Mouse (Mus musculus): ENCODE results near the gene Itga5. TPM values are rescaled to one million over a fixed set of nuclear protein-coding genes. Genes with fewer than 3 reads are reported as not detected.
A peak's percentile ranks its signal among the peaks of the same experiment; 100 is the strongest.

The Itga5 gene
- total RNA-seq, 2 experiments from 2014 or later = 65.8 to 68.1 TPM

DNA sequence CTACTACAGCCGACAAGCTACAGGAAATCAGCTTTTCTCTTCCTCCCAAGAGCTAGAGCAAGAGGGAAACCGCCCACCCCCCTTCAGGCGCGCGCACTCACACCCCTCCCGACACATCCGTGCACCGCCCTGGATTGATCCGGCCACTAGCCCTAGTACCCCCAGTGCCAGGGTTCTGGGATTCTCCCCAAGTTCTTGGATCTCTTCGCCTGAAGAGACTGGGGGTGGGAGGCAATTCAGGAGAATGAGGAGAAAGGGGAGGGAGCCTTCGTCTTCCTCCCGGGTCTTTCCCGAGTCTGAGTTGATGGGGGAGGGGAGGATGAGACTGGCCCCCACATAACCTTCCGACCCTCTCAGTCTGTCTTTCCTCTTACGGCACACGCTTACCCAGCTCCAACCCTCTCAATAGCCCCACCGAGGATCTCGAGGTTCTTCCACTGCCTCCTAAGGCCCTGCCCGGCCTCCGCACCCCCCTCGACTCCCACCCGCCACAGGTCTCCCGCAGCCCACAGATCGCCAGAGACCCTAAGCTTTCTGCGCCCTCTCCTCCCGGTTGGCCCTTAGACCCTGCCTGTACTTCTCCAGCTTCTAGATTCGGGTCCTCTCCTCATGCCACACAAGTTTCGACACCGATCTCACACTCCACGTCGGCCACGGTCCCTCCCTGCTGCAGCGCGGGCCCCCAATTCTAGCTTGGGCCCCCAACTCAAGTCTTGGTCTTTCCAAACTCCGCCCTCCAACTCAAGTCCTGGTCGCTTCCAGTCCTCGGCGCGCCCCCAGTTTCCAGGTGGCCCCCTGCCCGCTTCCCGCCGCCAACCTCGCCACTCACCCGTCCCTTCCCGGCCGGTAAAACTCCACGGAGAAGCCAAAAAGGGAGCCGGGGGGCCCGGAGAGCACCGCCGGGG is 840 bp downstream of the Itga5 start:
- DNase-seq (ENCODE audit: low spot score in 2 of 2) = peak in 1 of 2 experiments; percentile 62

DNA sequence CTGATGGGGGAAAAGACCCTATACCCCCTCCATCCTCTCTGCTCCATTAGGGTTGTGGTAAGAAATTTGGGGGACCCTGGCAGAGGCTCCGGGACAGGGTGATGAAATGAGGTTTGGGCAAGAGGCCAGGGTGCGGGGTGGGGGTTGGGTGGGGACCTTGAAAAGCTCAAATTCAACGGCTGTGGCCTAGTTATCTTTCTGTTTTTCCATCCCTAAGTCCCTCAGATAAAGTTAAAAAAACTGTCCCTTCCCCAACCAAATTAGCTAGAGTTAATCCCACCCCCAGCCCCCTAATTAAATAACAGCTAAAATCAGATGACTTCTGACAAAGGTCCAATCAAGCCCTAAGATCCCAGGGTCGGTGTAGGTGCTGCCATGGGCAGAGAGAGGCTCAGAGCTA is 1.8 kb downstream of the Itga5 start:
- no peak for DNase-seq (ENCODE audit: low spot score in 2 of 2)

DNA sequence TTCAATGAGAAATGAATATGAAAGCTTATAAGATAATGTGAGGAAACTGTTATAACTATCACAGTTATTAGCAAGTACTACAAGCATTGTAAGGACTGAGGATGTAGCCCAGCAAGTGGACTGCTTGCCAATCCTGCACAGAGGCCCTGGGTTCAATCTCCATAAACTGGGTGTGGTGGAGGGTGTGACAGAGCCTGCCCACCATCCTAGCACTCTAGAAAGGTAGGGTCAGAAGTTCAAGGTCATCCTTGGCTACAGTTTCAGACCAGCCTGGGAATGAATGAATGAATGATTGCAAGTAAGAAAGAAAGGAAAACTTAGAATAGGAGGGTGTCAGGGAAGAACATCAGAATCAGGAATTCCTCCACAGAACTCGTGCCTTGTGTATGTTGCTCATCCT is 2.8 kb downstream of the Itga5 start:
- DNase-seq (ENCODE audit: low spot score in 2 of 2) = no peak

GRCm38 (mm10) chr15:103362950-103363349 is 3.6 kb downstream of the Itga5 start:
- no peak for DNase-seq (ENCODE audit: low spot score in 2 of 2)

DNA sequence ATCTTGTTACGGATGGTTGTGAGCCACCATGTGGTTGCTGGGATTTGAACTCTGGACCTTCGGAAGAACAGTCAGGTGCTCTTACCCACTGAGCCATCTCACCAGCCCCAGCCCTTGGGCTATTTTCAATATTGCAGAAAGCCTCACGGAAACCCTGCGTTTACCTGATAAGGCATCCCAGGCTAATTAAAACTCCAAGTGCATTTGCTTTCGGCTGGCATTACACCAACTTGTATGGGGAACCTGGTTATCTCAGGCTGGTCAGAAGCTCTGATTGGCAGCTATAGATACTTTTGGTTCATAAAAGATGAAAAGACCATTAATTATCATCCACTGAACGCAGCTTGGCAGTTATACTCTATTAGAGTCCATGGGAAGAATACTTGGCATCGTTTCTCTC is 4.2 kb downstream of the Itga5 start:
- no peak for DNase-seq (ENCODE audit: low spot score in 2 of 2)

GRCm38 (mm10) chr15:103361269-103361668 is 5.3 kb downstream of the Itga5 start:
- DNase-seq (ENCODE audit: low spot score in 2 of 2) = no peak

- DNase-seq (ENCODE audit: low spot score in 2 of 2) = peak in 1 of 2 experiments; percentile 48
Observed at GRCm38 (mm10) chr15:103359869-103360602, 6.5 kb downstream of the Itga5 start.

GRCm38 (mm10) chr15:103359122-103359510 is 7.4 kb downstream of the Itga5 start:
- no peak for DNase-seq (ENCODE audit: low spot score in 2 of 2)

- DNase-seq (ENCODE audit: low spot score in 2 of 2) = no peak
Observed at GRCm38 (mm10) chr15:103358278-103359121, 8.1 kb downstream of the Itga5 start.

DNA sequence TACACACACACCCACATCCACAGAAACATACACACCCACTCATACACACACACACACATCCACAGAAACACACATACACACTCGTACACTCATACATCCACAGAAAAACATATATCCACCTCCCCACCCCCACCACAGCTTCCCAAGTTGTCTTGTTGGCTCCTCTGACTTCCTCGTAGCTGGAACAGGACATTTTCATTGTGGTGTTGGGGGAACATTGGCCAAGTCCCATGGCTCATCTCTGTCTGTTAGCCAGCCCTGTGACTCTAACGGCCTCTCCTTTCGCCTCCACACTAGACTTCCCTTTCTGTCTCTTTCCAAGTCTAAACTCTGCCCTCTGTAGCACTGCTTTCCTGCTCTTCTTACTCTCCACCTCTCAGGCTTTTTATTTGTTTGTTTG is 8.7 kb downstream of the Itga5 start:
- DNase-seq (ENCODE audit: low spot score in 2 of 2) = no peak

- no peak for DNase-seq (ENCODE audit: low spot score in 2 of 2)
Observed at GRCm38 (mm10) chr15:103356130-103356529, 10.4 kb downstream of the Itga5 start.

DNA sequence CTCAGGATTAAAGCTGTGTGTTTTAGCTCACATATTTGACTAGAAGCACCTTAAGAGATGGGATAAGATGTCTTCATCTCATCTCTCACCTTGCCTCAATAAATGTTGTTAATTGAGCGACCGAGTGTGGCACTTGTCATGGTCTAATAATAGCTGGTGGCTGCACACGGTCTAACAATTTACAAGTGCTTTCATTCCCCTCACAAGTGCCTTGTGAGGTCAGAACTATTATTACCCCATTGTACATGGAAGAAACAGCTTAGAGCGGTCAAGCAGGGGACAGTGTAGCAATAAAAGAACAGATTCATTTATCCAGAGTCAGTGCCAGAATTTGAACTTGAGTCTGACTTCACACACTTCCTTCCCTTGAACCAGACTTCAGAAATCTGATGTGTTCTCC is 11.1 kb downstream of the Itga5 start:
- DNase-seq (ENCODE audit: low spot score in 2 of 2) = no peak

DNA sequence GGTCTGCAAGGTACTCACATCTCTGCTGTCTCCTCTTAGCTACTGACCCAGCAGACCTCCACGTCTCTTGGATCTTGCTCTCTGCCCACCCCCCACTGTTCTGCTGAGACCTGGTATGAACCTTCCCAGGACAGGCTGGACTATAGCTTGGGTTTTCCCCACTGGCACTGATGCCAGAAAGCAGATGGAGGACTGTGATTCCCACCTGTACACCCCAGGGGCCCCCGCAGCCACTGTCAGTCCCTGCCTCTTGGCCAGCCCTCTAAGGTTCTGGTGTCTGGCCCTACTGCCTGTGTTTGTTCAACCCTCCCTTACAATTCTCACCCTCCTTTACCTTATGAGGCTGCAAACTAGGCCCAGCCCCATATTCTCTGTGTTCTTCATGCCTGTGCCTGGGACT is 11.9 kb downstream of the Itga5 start:
- no peak for DNase-seq (ENCODE audit: low spot score in 2 of 2)

DNA sequence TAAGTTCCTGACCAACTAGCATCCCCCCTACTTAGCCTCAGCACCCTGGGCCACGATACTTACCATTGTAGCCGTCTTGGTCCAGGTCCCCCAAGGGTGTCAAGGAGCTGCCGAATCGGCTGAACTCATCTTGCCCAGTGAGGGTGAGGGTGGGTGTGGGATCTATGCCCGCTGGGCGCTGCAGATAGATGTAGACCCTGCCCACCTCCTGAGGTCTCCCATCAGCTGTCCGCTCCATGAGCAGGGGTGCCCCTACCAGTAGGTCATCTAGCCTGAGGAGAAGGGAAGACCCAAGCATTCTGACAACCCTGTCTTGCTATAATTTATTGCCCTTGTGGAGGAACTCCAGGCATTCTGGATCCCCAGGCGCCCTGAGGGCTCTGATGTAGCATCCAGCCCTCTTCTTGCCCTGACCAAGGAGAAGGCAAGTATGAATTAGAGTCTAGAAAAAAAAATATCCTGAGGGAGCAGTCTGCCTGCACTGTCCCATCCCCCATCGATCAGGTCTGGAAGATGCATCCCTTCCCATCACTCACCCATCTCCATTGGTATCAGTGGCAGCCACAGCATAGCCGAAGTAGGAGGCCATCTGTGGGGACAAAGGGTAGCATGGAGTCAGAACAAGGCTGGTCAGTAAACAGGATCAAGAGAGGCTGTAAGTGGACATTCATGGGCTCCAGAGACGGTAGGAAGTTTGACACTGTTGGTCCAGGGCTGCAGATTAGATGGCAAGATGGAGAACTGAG is 12.9 kb downstream of the Itga5 start:
- no peak for DNase-seq (ENCODE audit: low spot score in 2 of 2)

DNA sequence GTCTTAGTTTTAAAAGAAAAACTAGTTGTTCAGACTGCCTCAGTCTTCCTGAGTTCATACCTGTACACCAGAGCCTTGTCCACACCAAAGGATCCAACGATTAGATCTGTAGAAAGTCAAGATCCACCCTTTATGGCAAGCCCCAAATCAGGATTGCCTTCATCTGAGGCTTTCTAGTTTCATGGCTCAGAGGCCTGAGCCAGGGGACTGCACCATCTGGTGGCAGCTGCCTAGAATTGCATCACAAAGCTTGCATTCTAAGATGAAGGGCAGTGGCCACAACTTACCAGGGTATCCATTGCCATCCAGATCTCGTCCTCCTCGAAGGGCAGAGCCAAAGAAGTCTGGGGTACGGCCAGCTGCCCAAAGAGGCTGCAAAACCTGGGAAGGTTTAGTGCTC is 13.7 kb downstream of the Itga5 start:
- DNase-seq (ENCODE audit: low spot score in 2 of 2) = peak in 1 of 2 experiments; percentile 56

- DNase-seq (ENCODE audit: low spot score in 2 of 2) = peak in 1 of 2 experiments; percentile 62
Observed at GRCm38 (mm10) chr15:103347275-103347684, 19.3 kb downstream of the Itga5 start.

GRCm38 (mm10) chr15:103345789-103346188 is 20.8 kb downstream of the Itga5 start:
- DNase-seq (ENCODE audit: low spot score in 2 of 2) = no peak

- DNase-seq (ENCODE audit: low spot score in 2 of 2) = no peak
Observed at GRCm38 (mm10) chr15:103343556-103343955, 23.0 kb downstream of the Itga5 start.

DNA sequence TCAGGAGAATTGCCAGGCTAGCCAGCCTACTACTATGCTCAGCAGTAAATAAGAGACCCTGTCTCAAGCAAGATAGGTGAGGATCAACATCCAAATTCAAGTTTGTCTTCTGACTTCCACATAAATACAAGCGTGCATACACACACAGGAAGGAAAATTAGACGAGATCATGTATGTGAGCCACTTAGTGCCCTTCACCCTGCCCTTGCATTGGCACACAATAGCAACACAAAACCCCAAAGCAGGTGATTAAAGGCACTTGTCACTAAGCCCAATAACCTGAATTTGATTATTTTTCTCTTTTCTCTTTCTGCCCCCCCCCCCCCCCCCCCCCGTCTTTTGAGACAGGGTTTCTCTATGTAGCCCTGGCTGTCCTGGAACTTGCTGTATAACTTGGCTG is 23.6 kb downstream of the Itga5 start:
- no peak for DNase-seq (ENCODE audit: low spot score in 2 of 2)

GRCm38 (mm10) chr15:103342415-103342814 is 24.1 kb downstream of the Itga5 start:
- peak; percentile 53 to 71 for DNase-seq (ENCODE audit: low spot score in 2 of 2)

DNA sequence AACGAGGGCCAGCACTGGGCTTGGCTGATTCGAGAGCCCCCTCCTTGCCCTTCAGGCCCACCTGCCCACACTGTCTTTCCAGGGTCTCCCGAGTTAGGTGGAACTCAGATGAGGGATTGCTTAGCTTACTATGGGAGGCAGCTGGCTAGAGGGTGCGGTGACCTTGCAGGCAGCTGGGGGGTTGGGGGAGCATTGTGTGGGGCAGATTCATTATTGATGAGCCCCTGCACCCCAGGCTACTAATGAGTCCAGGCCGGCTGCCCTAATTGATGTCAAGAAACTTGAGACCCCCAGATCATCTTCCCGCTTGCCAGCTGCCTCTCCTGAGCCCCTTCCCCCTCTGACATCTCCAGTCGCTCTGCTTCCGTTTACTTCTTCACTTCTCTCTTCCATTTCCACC is 25.0 kb downstream of the Itga5 start:
- peak in 1 of 2 experiments; percentile 16 for DNase-seq (ENCODE audit: low spot score in 2 of 2)
